Mouse (Mus musculus): Measurements from ENCODE around the gene Scamp1.

The Scamp1 gene

GRCm38 (mm10) chr13:94279420-94279819 lies 6.2 kb downstream of the Scamp1 start:
- no peak for DNase-seq (ENCODE audit: low spot score in 2 of 2)

- no peak for DNase-seq (ENCODE audit: low spot score in 2 of 2)
Measured at GRCm38 (mm10) chr13:94271284-94271683, 14.4 kb downstream of the Scamp1 start.

GRCm38 (mm10) chr13:94268201-94268600 lies 17.5 kb downstream of the Scamp1 start:
- DNase-seq (ENCODE audit: low spot score in 2 of 2), result no peak

- DNase-seq (ENCODE audit: low spot score in 2 of 2), result peak in 1 of 2 experiments; percentile 22
Measured at GRCm38 (mm10) chr13:94267190-94267589, 18.5 kb downstream of the Scamp1 start.

- DNase-seq (ENCODE audit: low spot score in 2 of 2), result no peak
Measured at GRCm38 (mm10) chr13:94266530-94266929, 19.1 kb downstream of the Scamp1 start.

GRCm38 (mm10) chr13:94265291-94265690 lies 20.4 kb downstream of the Scamp1 start:
- DNase-seq (ENCODE audit: low spot score in 2 of 2), result no peak

- no peak for DNase-seq (ENCODE audit: low spot score in 2 of 2)
Measured at GRCm38 (mm10) chr13:94263943-94264342, 21.7 kb downstream of the Scamp1 start.

GRCm38 (mm10) chr13:94262551-94262950 lies 23.1 kb downstream of the Scamp1 start:
- no peak for DNase-seq (ENCODE audit: low spot score in 2 of 2)

- DNase-seq (ENCODE audit: low spot score in 2 of 2), result no peak
Measured at GRCm38 (mm10) chr13:94261624-94262023, 24.0 kb downstream of the Scamp1 start.

GRCm38 (mm10) chr13:94260961-94261360 lies 24.7 kb downstream of the Scamp1 start:
- no peak for DNase-seq (ENCODE audit: low spot score in 2 of 2)

- no peak for DNase-seq (ENCODE audit: low spot score in 2 of 2)
Measured at GRCm38 (mm10) chr13:94259210-94259609, 26.4 kb downstream of the Scamp1 start.

GRCm38 (mm10) chr13:94258530-94258929 lies 27.1 kb downstream of the Scamp1 start:
- no peak for DNase-seq (ENCODE audit: low spot score in 2 of 2)

GRCm38 (mm10) chr13:94257711-94258110 lies 27.9 kb downstream of the Scamp1 start:
- DNase-seq (ENCODE audit: low spot score in 2 of 2), result no peak

GRCm38 (mm10) chr13:94255176-94255575 lies 30.5 kb downstream of the Scamp1 start:
- DNase-seq (ENCODE audit: low spot score in 2 of 2), result no peak

GRCm38 (mm10) chr13:94254286-94254685 lies 31.4 kb downstream of the Scamp1 start:
- DNase-seq (ENCODE audit: low spot score in 2 of 2), result no peak

GRCm38 (mm10) chr13:94253052-94253451 lies 32.6 kb downstream of the Scamp1 start:
- no peak for DNase-seq (ENCODE audit: low spot score in 2 of 2)

GRCm38 (mm10) chr13:94250761-94251160 lies 34.9 kb downstream of the Scamp1 start:
- DNase-seq (ENCODE audit: low spot score in 2 of 2), result no peak

GRCm38 (mm10) chr13:94250188-94250587 lies 35.5 kb downstream of the Scamp1 start:
- no peak for DNase-seq (ENCODE audit: low spot score in 2 of 2)

GRCm38 (mm10) chr13:94242897-94243296 lies 42.8 kb downstream of the Scamp1 start:
- no peak for DNase-seq (ENCODE audit: low spot score in 2 of 2)

GRCm38 (mm10) chr13:94241892-94242524 lies 43.6 kb downstream of the Scamp1 start:
- no peak for DNase-seq (ENCODE audit: low spot score in 2 of 2)

- no peak for DNase-seq (ENCODE audit: low spot score in 2 of 2)
Measured at GRCm38 (mm10) chr13:94240873-94241272, 44.8 kb downstream of the Scamp1 start.

GRCm38 (mm10) chr13:94240111-94240510 lies 45.5 kb downstream of the Scamp1 start:
- no peak for DNase-seq (ENCODE audit: low spot score in 2 of 2)

- DNase-seq (ENCODE audit: low spot score in 2 of 2), result no peak
Measured at GRCm38 (mm10) chr13:94239488-94239887, 46.2 kb downstream of the Scamp1 start.

- no peak for DNase-seq (ENCODE audit: low spot score in 2 of 2)
Measured at GRCm38 (mm10) chr13:94231871-94232270, 53.8 kb downstream of the Scamp1 start.

Measured in left cerebral cortex, adult 9 months (tissue).